Mouse (Mus musculus) embryonic fibroblast, embryonic 13.5 days (primary cell): ENCODE results near the gene Map3k7cl. TPM values are rescaled to one million over a fixed set of nuclear protein-coding genes. Genes with fewer than 3 reads are reported as not detected.
A peak's percentile ranks its signal among the peaks of the same experiment; 100 is the strongest.

Experiments used
- H3K27ac ChIP-seq: 2 replicates; pipeline ENCODE4 v1.5.1; 2012; ENCODE audit warnings: low read length, control low read depth, inconsistent platforms; ENCODE audit not compliant: insufficient read depth
- H3K4me1 ChIP-seq: 2 replicates; pipeline ENCODE4 v1.6.1; 2011; ENCODE audit warnings: low read length; ENCODE audit not compliant: control insufficient read depth, insufficient read depth
- H3K4me3 ChIP-seq: 2 replicates; pipeline ENCODE4 v1.5.1; 2011; ENCODE audit warnings: mild to moderate bottlenecking, control low read depth, low read length; ENCODE audit not compliant: insufficient read depth
- CTCF ChIP-seq: IDR thresholded peaks from 2 replicates; pipeline ENCODE4 v1.5.1; 2011; ENCODE audit warnings: mild to moderate bottlenecking, control low read depth, low read length, moderate library complexity, borderline replicate concordance; ENCODE audit not compliant: insufficient read depth
- POLR2A ChIP-seq: IDR thresholded peaks from 2 replicates; pipeline ENCODE4 v1.6.1; 2011; ENCODE audit warnings: low read depth, mild to moderate bottlenecking, control low read depth, low read length, moderate library complexity
- polyA plus RNA-seq: library from polyadenylated mRNA; stranded (reverse); fragments of >200 nt; gene quantifications from 2 replicates; pipeline ENCODE4 v1.2.4, GENCODE M21; 2011; ENCODE audit warnings: low read depth; ENCODE audit not compliant: missing spikeins, insufficient read length

Map3k7cl gene
- polyA plus RNA-seq, 1 experiment, result 12.5 TPM

DNA sequence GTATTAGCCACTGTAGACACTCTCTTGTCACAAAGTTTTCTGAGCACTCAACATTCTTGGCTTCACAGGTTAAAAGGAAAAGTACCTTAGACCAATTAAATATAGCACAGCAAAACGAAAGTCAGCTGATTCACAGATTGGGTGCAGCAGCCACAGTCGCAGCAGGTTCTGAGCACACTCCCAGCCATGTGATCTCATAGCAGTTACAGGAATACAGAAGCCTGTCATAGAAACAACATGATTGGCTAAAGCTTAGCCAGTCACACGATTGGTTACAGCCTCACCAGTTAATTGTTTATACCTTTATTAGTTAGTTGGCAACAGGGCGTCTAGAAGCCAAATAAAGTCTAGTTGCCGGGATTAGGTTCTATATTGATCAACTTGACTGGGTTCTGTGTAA, 57.0 kb downstream of the Map3k7cl start:
- TF ChIP-seq POLR2A, result no peak

DNA sequence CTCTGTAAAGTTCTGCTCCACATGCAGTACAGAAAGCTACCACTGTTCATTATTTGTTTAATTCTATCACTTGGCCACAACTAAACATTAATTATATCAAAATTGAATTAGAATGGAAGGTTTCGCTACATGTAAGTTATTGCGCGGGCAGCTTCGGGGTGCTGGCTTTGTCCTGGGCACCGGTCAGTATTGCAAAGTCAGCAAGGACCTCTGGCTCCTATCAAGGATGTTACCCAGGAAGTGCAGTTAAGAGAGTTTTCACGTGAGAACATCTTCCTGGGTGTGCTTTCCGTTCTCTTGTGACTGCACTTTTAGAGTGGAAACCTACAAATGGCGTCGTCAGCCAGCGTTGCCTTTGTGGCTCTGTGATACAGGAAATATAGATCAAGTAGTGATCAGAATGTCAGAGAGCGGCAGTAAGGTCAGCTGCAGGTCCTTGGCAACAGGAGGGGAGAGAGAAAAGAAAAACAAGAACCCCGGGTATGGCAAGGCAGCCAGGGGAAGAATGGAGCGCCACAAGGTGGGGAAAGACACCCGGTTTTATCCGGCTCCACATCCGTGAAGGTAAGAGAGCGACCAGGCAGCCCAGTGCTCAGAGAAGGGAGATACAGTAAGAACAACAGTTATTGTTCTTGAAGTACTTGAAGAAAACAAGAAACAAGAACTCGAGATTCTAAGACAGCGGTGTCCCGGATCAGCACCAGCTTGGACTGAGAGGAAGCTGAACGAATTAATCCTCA, 57.6 kb downstream of the Map3k7cl start:
- no peak overlapping the region for H3K4me3 ChIP-seq
- H3K4me1 ChIP-seq, result no peaks in the 10 kb centered on the region
- TF ChIP-seq CTCF, result no peak
- no peak overlapping the region for H3K27ac ChIP-seq

More for the DNA sequence above, 57.0 kb downstream of the Map3k7cl start:
- no peak overlapping the region for H3K27ac ChIP-seq
- no peak overlapping the region for H3K4me3 ChIP-seq
- no peaks in the 10 kb centered on the region for H3K4me1 ChIP-seq

DNA sequence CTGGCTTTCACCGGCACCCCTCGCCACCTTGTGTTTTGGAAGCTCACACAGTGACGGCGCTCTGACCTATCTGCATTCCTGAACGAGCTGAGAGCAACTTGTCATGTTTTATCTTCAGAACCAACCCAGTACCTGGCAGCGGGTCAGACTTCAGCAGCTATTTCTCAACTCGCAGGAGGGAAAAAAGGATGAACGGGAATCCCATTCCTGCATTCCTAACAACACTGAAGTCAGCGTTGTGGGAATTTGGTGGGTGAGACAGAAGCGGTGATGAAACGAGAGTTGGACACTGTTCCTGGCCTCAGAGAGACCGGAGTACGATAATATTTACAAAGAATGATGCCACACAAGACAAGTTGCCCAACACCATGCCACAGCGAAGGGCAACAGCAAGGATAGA, 58.3 kb downstream of the Map3k7cl start:
- Histone ChIP-seq H3K4me3 (no peak overlapping the region), H3K4me1 (no peaks in the 10 kb centered on the region)

DNA sequence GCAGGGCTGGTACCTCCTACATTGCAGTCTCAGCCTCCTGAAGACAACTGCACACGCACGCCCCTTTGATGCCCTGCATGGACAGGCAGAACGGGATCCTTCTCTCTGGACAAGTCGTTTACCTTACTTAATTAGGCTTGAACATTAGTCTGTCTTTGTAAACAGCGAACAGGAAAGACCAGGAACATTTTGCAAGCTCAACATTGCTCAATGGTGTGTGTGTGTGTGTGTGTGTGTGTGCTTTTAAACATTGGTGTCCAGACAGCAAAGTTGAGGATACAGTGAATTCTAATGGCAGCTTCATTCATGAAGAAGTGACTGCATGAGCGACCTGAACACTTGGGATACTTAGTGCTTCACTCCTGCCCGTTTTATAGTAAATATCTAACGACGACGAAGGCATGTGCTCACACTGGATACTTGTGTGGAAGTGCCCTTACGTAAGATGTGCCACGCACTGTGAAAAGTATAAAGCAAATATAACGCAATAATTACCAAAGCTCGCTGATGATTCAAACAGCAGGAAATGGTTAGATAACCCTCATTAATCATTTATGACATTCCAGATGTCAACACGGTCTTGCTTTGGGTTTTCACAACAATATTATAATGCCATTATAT, 59.2 kb downstream of the Map3k7cl start:
- H3K27ac ChIP-seq, result no peak overlapping the region
- H3K4me1 ChIP-seq, result no peaks in the 10 kb centered on the region
- H3K4me3 ChIP-seq, result no peak overlapping the region
- TF ChIP-seq POLR2A (no peak), CTCF (no peak)

More for the DNA sequence above, 58.3 kb downstream of the Map3k7cl start:
- TF ChIP-seq POLR2A, result no peak
- no peak for TF ChIP-seq CTCF
- H3K27ac ChIP-seq, result no peak overlapping the region

DNA sequence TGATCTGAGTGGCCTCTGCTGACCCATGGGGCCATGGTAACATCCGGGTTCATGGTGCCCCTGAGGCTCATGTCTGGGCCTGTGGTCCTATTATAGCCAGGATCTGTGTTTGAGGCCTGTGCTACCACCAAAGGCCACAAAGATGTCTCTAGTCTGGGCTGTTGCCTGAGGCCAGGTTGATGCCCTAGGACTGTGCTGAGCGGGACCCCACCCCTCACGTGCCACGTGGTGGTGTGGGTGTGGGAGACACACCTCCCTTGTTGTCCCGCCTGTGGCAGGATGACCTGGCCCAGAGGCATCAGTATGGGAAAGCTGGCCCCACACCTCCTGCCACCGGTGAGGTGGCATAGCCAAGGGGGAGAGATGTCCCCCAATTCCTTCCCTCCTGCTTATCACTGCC, 64.2 kb downstream of the Map3k7cl start:
- Histone ChIP-seq H3K27ac (no peak overlapping the region), H3K4me3 (no peak overlapping the region), H3K4me1 (no peaks in the 10 kb centered on the region)
- TF ChIP-seq POLR2A (no peak), CTCF (no peak)

DNA sequence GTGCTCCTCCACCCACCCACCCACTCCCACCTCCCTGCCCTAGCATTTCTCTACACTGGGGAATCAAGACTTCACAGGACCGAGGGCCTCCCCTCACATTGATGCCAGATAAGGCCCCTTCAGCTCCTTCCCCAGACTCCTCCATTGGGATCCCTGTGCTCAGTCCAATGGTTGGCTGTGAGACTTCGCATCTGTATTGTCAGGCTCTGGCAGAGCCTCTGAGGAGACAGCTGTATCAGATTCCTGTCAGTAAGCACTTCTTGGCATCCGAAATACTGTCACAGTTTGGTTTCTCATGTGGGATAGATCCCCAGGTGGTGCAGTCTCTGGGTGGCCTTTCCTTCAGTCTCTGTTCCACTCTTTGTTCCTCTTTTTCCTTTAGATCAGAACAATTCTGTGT, 68.1 kb downstream of the Map3k7cl start:
- TF ChIP-seq CTCF (no peak), POLR2A (no peak)
- Histone ChIP-seq H3K27ac (no peak overlapping the region), H3K4me3 (no peak overlapping the region), H3K4me1 (0 out of 2 replicates have a peak, but pooled peaks cover 2% of the 10 kb centered on the region)

DNA sequence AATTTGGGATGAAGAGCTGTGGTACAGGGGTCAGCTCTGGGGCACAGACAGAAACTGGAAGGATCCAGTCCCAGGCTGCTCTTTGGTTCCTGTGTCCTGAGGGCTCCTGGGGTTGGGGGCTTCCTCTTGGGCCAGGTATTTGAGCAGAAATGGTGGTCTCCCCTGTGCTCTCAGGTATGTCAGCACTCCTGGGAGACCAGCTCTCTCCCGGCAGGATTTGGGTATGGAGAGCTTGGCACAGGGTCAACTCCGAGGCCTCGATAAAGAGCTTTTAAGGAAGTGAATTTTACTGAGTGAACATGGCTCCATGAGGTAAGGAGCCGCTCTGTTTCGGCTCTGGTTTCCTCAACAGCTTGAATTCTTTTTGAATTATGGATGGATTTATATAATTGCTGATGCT, 70.8 kb downstream of the Map3k7cl start:
- H3K4me1 ChIP-seq, result 0 out of 2 replicates have a peak, but pooled peaks cover 2% of the 10 kb centered on the region
- no peak overlapping the region for H3K27ac ChIP-seq
- no peak for TF ChIP-seq CTCF
- TF ChIP-seq POLR2A, result no peak
- no peak overlapping the region for H3K4me3 ChIP-seq

DNA sequence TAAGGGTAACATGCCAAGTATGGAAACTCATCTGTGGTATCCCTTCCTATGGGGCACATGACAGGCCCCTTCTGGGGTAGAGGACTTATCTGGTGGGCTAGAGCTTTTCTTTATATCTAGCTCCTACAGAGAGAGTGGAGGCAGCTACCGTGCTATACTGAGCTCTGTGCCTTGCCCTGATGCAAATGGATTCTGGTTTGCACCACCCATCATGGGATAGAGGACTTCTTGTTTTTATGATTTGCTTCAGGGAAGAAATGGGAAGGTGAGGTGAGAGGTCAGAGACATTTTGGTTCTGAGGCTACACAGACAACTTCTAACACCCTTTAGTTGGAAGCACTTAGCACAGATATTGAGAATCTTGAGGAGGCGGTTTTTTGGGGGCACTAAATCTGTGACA, 71.8 kb downstream of the Map3k7cl start:
- H3K27ac ChIP-seq, result peak overlapping the region; percentile 43; the same call in 1 of the 2 replicates
- TF ChIP-seq CTCF (no peak), POLR2A (no peak)
- H3K4me3 ChIP-seq, result no peak overlapping the region
- H3K4me1 ChIP-seq, result 0 out of 2 replicates have a peak, but pooled peaks cover 2% of the 10 kb centered on the region

DNA sequence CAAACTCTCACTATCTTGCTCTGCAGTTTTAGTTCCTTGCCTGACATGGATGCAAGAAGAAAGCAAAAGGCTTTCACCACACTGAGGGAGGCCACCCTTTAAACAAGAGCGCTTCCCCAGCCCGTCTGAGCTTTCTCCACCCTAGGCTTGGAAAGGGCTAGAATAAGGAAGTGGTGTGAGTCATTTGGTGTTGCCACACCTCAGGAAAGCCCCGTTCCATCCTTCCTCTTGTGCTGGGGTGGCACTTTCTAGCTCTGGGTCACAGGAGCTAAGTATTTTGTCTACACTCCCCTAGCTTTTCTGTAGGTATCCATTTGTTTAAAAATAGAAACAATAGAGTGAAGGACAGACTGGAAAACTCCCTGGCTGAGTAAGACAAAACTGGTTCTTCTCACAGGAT, 72.2 kb downstream of the Map3k7cl start:
- TF ChIP-seq POLR2A, result no peak
- no peak for TF ChIP-seq CTCF
- Histone ChIP-seq H3K27ac (peak overlapping the region; percentile 43; the same call in 1 of the 2 replicates), H3K4me3 (no peak overlapping the region), H3K4me1 (0 out of 2 replicates have a peak, but pooled peaks cover 2% of the 10 kb centered on the region)

DNA sequence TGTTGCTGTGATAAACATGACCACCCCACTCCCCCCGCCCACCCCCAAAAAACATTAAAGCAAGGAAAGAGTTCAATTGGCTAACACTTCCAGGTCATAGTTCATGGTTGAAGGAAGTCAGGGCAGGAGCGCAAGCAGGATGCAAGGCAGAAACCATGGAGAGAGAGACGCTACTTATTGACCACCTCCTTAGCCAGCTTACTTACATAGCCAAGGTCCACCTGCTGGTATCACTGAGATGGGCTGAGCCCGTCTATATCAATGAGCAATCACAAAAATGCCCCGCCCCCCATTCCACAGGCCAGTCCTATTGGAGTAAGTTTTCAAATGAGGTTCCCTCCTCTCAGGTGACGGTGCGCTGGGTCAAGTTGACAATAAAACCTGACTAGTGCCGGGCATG, 72.7 kb downstream of the Map3k7cl start:
- Histone ChIP-seq H3K4me1 (0 out of 2 replicates have a peak, but pooled peaks cover 2% of the 10 kb centered on the region), H3K27ac (no peak overlapping the region), H3K4me3 (no peak overlapping the region)
- TF ChIP-seq POLR2A (no peak), CTCF (no peak)
